Mouse (Mus musculus): ENCODE measurements around the gene Car11.

DNA sequence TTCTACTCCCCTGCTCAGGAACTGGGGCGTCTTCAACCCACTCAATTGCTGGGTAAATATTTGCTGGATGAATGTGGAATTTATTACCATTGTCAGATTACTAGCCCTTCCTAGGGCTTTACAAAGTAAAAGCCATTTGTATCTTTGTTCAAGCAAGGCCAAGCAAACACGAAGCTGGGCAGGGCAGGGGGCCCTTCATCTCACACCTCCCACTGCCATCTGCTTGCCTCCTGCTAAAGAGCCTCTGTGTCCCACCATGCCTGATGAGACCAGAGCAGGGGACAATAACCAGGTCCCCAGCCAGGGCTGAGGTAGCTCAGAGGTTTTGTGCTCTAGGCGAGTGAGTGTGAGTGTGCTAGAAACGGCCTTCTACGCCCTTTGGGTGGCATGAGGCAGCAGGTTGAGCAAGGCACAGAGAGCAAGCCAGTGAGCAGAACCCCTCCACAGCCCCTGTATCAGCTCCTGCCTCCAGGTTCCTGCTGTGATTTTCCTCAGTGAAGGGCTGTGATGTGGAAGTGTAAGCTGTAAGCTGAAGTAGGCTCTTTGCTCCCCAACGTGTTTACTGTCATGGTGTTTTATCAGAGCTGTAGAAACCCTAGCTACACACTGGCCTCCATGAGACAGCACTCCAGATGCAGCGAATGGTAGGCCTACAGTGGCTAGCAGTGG is 21.9 kb upstream of the Car11 start:
- TF ChIP-seq POLR2A (IDR thresholded peaks at IDR 0.05; ENCODE audit: insufficient read depth, low read depth, low read length) = no peak
- no peak for TF ChIP-seq CTCF (IDR thresholded peaks at IDR 0.05; ENCODE audit: insufficient read depth, low read depth, low read length)
